Mouse (Mus musculus) C2C12 (cell line): Measurements from ENCODE around the gene Lima1. TPM values are rescaled to one million over a fixed set of nuclear protein-coding genes. Genes with fewer than 3 reads are reported as not detected.

ENCODE experiments used
- H3K27me3 ChIP-seq: one replicate; pipeline ENCODE4 v1.6.1; 2011; ENCODE audit not compliant: control insufficient read depth, insufficient read depth, insufficient read length
- H3K36me3 ChIP-seq: one replicate; pipeline ENCODE4 v1.6.1; 2011; ENCODE audit not compliant: control insufficient read depth, insufficient read depth
- H3K4me3 ChIP-seq: one replicate; pipeline ENCODE4 v1.5.1; 2011; ENCODE audit warnings: mild to moderate bottlenecking, control low read depth; ENCODE audit not compliant: poor library complexity, insufficient read depth, severe bottlenecking
- H3K79me2 ChIP-seq: one replicate; pipeline ENCODE4 v1.6.1; 2011; ENCODE audit not compliant: control insufficient read depth, insufficient read depth
- H3K79me3 ChIP-seq: one replicate; pipeline ENCODE4 v1.6.1; 2011; ENCODE audit warnings: low read depth, control low read depth
- H3ac ChIP-seq: one replicate; pipeline ENCODE3; 2011; ENCODE audit warnings: low read depth; ENCODE audit not compliant: control insufficient read depth, insufficient read length
- CEBPB ChIP-seq: IDR thresholded peaks from one replicate; pipeline ENCODE4 v1.6.1; 2011; ENCODE audit warnings: low read depth, mild to moderate bottlenecking, control low read depth, moderate library complexity
- CTCF ChIP-seq: IDR thresholded peaks from one replicate; pipeline ENCODE4 v1.5.1; 2011; ENCODE audit not compliant: control insufficient read depth, insufficient read depth, insufficient read length
- FOSL1 ChIP-seq: IDR thresholded peaks from one replicate; pipeline ENCODE4 v1.8.0; 2011; ENCODE audit warnings: mild to moderate bottlenecking, low read length; ENCODE audit not compliant: poor library complexity, insufficient read depth, severe bottlenecking
- MAX ChIP-seq: IDR thresholded peaks from one replicate; pipeline ENCODE4 v1.6.1; 2011; ENCODE audit warnings: mild to moderate bottlenecking, control low read depth
- MYOG ChIP-seq: IDR thresholded peaks from one replicate; pipeline ENCODE4 v1.6.1; 2011; ENCODE audit not compliant: control insufficient read depth, insufficient read length; ENCODE audit errors: extremely low read depth
- USF1 ChIP-seq: IDR thresholded peaks from one replicate; pipeline ENCODE4 v1.6.1; 2011; ENCODE audit warnings: low read depth, mild to moderate bottlenecking, control low read depth, moderate library complexity
- polyA plus RNA-seq: library from polyadenylated mRNA; unstranded; fragments of >200 nt; fragmentation: generic; extraction: Trizol; gene quantifications from one replicate; pipeline ENCODE4 v1.2.1, GENCODE M21; 2012; ENCODE audit warnings: missing spikeins

Lima1 gene
- polyA plus RNA-seq, 1 experiment, result 130 TPM

- H3K79me2 ChIP-seq, result peaks cover 32% of the 10 kb centered on the region
- H3K36me3 ChIP-seq, result peaks cover 48% of the 10 kb centered on the region
- H3K79me3 ChIP-seq, result peaks cover 20% of the 10 kb centered on the region
- H3K27me3 ChIP-seq, result no peaks in the 10 kb centered on the region
- TF ChIP-seq MYOG, result no peak
- no peak for TF ChIP-seq FOSL1
- no peak for TF ChIP-seq CEBPB
- TF ChIP-seq MAX, result no peak
- no peak for TF ChIP-seq CTCF
- no peak for TF ChIP-seq USF1
- H3ac ChIP-seq, result no peak overlapping the region
- H3K4me3 ChIP-seq, result no peak overlapping the region
Observed at GRCm38 (mm10) chr15:99729056-99729783, 146.0 kb downstream of the Lima1 start.

Other genes with a start within 250 kb of the Lima1 start
- gene Racgap1, start 223.8 kb downstream of the Lima1 start, polyA plus RNA-seq, result 175 TPM
- 2.2 TPM for gene Asic1, start 205.1 kb downstream of the Lima1 start, polyA plus RNA-seq
- 28.6 TPM for gene Smarcd1, start 173.3 kb downstream of the Lima1 start, polyA plus RNA-seq
- not detected for gene Gm17349, start 170.0 kb downstream of the Lima1 start, polyA plus RNA-seq
- gene Gpd1, start 157.9 kb downstream of the Lima1 start, polyA plus RNA-seq, result 0.64 TPM
- 210 TPM for gene Cox14, start 149.8 kb downstream of the Lima1 start, polyA plus RNA-seq
- gene Cers5, start 102.6 kb downstream of the Lima1 start, polyA plus RNA-seq, result 101 TPM
- not detected for gene Fam186a, start 91.6 kb upstream of the Lima1 start, polyA plus RNA-seq
- gene Larp4, start 94.6 kb upstream of the Lima1 start, polyA plus RNA-seq, result 19.6 TPM
- 7.4 TPM for gene Dip2b, start 163.2 kb upstream of the Lima1 start, polyA plus RNA-seq